Mouse (Mus musculus): ENCODE results near the gene Dsn1.

Gene Dsn1

DNA sequence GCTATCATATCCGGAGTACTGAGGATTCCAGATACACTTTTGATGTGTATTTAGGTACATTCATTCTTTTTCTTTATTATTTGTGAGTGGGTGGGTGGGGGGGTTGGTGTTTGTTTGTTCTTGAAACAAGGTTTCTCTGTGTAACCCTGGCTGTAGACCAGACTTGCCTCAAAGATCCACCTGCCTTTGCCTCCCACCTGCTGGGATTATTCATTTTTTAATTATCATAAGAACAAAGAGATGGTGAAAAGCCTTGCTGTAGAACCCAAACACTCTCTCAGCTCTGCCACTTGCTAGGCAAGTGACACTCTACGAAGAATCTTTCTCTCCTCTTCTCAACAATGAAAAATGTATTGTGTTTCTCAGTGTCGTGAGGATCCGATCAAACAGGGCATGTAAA lies 12.3 kb upstream of the Dsn1 start:
- no peak for DNase-seq

GRCm38 (mm10) chr2:157016529-157017270 lies 9.7 kb upstream of the Dsn1 start:
- DNase-seq, result no peak

DNA sequence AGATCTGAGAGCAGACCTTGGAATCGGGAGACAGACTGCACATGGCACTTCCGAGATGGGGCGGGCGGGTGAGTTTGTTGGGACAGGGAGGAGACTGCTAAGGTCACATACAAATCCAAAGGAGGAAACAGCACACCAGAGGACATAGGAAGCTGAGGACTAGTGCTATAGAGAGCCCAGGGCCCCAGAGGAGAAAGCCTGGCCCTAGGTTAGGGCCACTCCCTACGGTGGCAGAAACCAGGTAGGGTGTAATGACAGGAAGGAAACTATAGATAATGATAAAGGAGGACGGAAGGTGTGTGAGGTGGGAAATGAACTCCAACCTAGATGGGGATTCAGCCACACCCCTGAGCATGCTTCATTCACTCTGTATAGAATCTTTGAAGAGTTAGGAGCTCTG lies 5.4 kb upstream of the Dsn1 start:
- DNase-seq, result no peak

DNA sequence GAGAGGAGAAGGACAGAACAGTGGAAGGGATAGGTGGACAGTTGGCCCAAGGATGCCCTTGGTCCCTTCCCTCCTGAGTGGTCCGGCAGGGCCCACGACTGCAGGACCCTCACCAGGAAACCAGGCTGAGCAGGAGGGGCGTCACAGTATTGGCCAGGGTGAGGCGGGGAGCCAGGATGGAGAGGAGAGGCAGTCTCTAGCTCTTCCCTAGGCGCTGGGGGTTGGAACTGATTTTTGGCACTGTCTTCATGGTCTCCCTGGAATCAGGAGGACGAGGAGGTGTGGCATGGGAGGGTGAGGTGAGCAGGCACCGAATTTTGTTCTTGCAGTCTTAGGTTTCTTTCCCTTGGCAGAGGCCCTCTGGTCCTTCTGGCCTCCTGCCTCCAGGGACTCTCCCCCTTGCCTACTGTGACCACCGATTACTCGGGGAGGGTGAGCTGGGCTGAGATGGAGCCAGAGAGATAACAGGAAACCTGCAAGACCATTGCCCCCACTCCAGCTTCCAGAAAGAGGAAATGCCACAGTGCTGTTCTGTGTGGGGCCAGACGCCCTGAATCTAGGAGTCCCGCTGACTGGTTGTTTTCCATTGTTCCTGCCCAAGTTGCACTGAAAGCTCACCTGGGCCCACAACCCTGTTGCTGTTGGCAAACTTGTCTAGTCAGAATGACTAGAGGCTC lies 3.8 kb upstream of the Dsn1 start:
- no peak for DNase-seq

GRCm38 (mm10) chr2:157010121-157010520 lies 3.2 kb upstream of the Dsn1 start:
- DNase-seq, result no peak

DNA sequence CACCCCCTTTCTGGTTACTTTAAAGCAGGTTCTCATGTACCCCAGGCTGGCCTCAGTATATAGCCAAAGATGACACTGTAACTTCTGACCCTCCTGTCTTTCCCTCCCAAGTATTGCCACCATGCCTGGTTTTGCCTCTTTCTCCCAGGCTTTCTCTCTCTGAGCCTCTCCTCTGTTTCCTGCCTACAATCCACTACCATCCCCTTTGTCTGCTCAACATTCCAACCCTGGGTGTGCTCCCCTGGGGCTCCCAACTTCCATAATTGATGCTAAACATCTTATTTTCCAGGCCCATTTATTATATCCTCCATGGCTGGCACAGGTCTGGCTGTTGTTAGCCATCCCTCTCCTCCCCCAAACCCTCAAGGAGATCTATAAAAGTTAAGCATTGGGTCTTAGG lies 1.6 kb upstream of the Dsn1 start:
- DNase-seq, result no peak

DNA sequence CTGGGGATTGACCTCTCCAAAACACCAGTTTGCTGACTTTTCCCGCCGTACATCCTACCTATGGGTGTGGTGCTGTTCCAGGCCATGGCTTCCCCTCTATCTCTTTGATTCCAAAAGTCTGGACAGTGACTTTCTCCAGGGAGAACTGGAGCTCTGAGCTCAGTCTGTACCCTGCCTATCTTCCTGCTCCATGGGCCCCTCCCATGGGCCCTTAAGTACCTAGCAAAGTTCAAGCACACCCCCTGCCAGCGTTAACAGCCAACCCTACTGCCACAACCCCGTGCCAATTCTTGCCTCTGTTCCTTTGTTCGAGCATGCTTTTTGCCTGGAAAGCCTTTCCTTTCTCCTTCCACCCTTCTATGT lies 261 bp upstream of the Dsn1 start:
- no peak for DNase-seq

- no peak for DNase-seq
Measured at GRCm38 (mm10) chr2:157002321-157002720, 4.6 kb downstream of the Dsn1 start.

GRCm38 (mm10) chr2:156998263-156998662 lies 8.7 kb downstream of the Dsn1 start:
- DNase-seq, result no peak

- DNase-seq, result peak; percentile 42
Measured at GRCm38 (mm10) chr2:156996576-156996975, 10.4 kb downstream of the Dsn1 start.

DNA sequence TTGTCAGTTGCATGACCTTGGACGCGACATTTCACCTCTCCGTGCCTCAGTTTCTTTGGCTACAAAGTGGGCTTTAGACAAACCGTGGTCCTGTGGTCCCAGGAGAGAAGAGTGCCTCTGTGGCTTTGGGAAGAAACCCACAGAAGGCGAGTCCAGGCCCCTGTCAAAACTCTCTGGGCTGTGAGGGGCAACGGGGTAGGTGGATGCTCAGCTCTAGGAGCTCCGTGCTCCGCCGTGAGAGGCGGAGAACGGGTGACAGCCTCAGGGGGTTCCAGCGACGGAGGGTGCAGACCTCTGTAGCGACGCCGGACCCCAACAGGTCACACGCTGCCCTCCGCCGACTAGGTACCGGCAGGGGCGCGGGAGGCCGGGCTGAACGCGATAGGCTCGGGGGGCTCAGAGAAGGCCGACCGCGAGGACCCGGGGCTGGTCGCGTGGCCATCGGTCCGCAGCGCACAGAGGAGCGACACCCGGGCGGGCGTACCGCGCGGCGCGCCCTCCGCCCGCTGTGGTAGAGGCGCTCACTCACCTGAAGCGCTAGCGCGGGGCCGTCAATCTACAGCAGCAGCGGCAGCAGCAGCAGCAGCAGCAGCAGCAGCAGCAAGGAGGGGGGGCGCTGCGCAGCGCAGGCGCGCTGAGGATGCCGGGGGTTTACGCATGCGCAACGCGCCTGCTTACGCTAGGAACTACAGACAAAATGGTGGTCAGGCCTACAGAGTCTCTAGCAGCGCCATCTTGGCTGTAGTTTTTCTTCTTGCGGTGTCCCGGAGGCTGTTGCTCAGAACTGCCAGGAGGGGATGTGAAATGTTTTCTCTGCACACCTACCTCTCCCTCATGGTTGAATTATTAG lies 15.3 kb downstream of the Dsn1 start, which contains the start of gene Ndrg3:
Gene Ndrg3, minus strand, starts transcription at position 587 of the 850 bp plus-strand sequence.
- peak; percentile 98 for DNase-seq

GRCm38 (mm10) chr2:156990727-156991431 lies 16.1 kb downstream of the Dsn1 start:
- peak; percentile 42 for DNase-seq

DNA sequence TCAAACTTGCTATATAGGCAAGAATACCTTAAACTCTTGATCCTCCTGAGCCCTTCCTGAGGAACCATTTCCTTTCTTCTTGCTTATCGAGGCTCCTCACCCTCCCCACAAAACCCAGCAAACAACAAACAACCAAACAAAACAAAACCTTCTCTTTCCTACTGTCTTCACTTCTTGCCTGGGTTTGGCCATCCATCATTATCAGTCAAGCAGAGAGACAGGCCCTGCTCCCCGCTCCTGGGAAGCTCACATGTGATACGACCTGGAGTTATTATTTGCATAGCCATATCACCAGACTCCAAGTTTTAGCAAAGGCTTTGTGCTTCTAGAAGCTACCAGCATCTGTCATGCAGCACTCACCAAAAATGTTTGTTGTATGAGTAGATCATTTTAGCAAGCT lies 19.6 kb downstream of the Dsn1 start:
- no peak for DNase-seq

DNA sequence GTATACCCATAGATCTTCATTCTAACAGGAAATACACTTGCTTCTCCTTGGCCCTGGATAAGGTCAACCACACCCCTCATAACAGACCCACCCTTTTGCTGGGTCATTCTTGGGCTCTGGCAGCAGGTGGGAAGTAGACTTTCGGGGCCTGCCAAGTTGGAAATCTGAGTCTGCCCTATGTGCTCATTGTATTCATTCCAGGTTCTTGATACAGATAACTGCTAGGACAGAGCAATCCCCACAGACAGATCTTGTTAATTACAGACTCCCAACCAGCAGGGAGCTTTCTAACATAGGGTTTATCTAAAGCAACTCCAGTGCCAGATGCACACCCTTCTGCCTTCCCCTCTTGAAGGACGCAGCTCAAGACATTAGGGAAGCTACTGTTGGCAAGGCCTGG lies 24.1 kb downstream of the Dsn1 start:
- no peak for DNase-seq

DNA sequence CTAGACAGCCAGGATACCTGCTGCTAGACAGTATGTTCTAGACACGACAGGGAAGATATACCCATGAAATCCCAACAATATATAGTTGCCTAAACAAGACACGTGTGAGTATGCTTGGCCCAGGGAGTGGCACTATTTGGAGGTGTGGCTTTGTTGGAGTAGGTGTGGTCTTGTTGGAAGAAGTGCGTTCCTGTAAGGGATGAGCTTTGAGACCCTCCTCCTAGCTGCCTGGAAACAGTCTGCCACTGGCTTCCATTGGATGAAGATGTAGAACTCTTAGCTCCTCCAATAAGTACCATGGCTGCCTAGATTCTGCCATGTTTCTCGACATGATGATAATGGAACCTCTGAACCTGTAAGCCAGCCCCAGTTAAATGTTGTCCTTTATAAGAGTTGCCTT lies 25.7 kb downstream of the Dsn1 start:
- DNase-seq, result no peak

DNA sequence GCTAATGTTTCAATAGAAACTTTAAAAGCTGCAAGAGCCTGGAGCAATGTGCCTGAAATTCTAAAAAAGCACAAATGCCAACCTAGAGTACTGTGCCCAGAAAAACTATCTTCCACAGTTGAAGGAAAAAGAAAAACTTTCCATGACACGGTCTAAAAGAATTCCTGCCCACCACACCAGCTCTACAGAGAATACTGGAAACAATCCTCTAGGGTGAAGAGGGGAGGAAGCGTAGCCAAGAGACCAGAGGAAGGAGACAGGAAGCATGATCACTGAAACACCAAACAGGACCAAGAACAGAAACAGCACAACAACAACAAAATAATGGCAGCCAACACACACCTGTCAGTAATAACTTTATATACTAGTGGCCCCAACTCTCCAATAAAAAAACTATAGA lies 26.9 kb downstream of the Dsn1 start:
- DNase-seq, result no peak

DNA sequence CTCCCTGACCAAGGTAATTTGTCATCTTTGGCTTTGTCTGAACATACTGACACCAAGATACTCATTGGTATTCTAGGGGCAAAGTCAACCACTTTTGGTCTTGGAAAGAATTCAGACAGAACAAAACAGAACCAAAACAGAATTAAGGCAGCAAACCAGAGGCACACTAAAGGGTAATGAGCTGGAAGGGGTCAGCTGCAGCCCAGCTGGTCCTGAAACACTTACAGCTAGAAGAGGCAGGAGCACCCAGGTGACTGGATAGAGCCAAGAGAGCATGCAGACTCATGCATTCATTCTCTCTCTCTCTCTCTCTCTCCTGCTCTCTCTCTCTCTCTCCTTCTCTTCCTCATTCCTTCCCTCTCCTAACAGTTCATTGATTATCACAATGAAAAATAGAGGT lies 30.2 kb downstream of the Dsn1 start:
- DNase-seq, result no peak

GRCm38 (mm10) chr2:156974967-156975366 lies 32.0 kb downstream of the Dsn1 start:
- DNase-seq, result no peak

DNA sequence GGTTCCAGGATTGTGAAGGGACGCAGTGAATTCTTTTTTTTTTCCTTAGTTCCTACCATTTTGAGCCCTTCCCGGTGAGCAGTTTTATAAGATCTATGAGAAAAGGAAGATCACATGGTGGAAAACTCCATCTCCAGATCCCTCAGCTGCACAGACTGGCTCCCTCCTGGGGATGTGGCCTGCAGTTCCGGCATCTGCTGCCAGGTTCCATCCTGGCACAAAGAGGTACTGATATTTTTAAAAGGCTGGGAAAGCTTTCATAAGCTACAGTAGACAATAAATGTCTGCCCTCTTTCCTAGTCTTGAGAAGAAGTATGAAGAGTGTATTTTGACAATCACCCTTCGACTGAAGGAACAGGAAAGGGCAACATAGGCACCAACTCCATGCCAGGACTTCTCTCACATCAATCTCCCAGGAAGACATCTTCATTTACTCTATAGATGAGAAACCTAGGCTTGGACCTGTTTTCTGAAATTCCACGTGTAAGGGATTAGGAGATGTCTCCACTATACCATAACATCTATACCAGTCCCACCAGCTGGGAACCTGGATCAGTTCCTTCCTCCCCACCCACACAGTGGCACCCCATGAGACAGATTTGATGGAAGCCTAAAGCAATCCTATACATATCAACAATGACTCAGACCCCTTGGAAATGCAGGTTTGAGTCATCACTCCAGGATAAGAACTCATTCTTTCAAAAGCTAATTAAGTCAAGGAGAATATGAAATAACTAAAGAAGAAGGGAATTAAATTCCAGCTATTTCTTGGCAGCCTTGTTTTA lies 33.4 kb downstream of the Dsn1 start:
- peak; percentile 31 for DNase-seq

GRCm38 (mm10) chr2:156970253-156970652 lies 36.7 kb downstream of the Dsn1 start:
- no peak for DNase-seq

DNA sequence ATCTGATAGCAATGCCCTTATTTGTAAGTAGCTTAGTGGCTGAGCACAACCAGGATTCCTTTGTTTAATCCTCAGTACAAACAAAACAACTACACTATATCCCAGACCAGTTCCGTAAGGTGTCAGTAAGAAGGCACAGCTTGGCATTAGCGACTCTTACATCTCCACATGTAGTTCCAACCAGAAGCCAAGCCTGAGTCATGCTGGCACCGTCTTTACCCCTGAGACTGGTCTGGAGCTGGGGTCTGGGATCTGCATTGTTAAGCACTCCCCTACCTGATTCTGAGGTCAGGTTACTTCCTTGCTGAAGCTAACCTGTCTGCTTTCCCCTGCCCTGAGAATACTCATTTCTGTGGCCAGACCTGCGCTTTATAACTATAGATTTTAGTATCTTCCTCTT lies 38.5 kb downstream of the Dsn1 start:
- DNase-seq, result no peak

- DNase-seq, result no peak
Measured at GRCm38 (mm10) chr2:156967388-156967787, 39.6 kb downstream of the Dsn1 start.
